Mouse (Mus musculus) CD4-positive, CD25-positive, alpha-beta regulatory T cell, adult 4 months (primary cell): ENCODE results near the gene 4930558C23Rik. TPM values are rescaled to one million over a fixed set of nuclear protein-coding genes. Genes with fewer than 3 reads are reported as not detected.
"Not testable (repeated sequence)": the region's sequence is repeated elsewhere in the genome, so short reads cannot be mapped to it uniquely, and the experiment has no call there.

ENCODE experiments used
- ATAC-seq: one replicate; pipeline ENCODE4 v1.8.0; 2017
- polyA plus RNA-seq, 2 experiments: library from polyadenylated mRNA; unstranded; fragments of 100-300 nt; shearing (Covaris generic); gene quantifications; one replicate each; pipeline ENCODE4 v1.2.1; 2017

The 4930558C23Rik gene
- polyA plus RNA-seq, 2 experiments from 2014 or later = not detected

DNA sequence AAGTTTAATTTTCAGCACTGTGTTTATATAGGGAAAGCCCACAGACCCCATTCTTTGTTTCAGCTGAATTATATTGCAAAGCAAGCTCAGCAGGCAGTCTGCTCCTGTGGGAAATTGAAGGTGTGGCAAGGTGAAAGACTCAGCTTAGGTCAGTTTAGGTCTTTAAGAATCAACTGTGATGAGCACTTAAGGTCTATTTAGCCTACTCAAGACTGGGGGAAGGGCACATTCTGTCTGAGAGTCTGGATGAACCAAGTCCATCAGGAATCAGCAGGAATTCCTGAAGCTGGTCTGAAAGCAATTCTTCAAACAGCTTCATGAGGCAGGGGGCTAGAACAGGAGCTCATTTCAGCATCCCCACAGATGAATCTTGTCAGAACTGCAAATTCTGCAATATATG, 32.5 kb downstream of the 4930558C23Rik start:
- no peak for ATAC-seq

DNA sequence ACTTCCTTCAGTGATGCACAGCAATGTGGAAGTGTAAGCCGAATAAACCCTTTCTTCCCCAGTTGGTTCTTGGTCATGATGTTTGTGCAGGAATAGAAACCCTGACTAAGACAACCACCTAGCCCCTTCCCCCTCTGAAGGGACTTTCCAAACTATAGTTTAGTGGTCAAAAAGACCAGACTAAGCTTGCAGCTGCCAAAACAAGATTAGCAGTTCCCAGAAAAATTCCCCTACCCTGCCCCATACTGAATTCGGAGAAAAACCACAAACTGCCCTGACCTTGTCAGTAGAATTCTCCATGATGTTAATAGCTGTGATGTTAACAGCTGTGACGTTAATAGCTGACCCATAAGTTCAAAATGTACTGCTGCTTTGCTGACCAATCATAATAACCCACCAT, 42.4 kb downstream of the 4930558C23Rik start:
- not testable (repeated sequence) for ATAC-seq

DNA sequence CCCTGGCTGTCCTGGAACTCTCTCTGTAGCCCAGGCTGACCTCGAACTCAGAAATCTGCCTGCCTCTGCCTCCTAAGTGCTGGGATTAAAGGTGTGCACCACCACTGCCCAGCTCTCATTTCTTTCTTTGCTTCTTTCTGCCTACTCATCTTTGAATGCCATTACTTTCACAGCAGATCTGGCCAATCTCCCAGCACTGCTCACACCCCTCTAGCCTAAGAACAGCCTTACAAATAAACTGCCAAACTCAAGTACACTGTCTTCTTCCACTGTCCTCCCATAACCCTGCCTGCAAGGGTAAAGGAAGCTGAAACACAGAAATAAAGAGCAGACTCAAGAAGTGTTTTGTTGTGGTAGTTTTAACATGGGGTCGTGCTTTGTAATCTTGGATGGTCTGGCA, 44.9 kb downstream of the 4930558C23Rik start:
- ATAC-seq = no peak

DNA sequence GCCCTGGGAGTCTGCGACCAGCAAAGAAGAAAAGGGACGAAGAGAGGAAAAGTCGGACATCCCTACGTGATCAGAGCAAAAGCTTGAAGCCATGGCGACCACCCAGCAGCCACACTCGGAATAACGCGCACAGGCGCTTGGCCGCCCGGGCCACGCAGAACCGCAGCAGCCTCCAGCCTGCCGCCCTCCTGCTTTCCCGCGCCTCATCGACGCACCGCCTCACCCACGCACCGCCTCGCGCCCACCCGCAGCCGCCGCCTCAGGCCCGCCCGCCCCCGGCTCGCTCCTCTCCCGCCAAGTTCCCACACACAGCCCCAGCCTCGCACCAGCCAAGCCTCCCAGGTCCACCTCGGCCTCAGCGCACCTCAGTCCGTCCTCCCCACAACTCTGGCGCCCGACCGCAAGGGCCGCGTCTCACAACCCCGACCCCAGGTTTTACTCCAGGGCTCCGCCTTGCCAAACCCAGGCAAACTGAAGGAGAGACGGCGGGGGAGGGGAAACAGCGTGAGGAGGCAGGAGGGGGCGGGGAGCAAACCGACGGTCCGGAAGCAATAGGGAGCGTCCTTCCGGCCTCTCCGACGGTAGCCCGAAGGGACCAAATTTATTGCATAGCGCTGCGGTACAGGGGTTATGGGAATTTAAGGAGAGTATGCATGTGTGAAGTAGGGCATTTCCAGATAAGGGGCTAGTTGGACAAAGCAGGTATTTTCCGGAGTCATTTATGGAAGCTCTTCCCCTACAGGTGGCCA, 45.8 kb downstream of the 4930558C23Rik start, which contains the start of gene Setdb1:
Gene Setdb1 (minus strand): TSS at position 502 of the 749 bp plus-strand sequence.
- ATAC-seq = peak; percentile 92

DNA sequence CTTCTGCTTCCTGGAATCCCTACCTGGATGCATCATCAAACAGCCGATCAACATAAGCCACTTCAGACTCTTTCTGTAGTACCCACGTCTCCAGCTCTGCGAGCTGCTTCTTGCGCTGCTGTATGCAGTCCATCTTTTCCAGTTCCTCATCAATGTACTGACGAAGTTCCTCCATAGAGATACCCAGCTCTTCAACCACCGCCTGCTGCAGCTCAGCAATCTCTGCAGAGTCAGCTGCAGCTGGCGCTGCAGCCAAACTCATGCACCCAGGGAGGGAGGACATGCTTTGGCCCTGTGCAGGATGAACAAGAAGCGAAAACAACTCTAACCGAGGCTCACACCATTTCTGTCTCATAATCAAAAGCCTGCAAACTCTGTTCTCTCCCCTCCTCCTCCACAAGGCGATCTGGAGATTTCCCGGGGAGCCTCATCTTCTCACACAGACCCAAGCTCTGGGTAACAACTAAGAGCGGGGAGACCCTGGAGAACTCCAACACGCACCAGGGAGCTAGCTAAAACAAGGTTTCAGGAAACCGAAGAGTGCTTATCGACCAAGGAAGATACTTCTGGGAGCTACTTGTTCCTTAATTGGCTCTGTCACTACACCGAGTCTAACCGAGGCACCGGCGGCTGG, 46.6 kb downstream of the 4930558C23Rik start:
- not testable (repeated sequence) for ATAC-seq

DNA sequence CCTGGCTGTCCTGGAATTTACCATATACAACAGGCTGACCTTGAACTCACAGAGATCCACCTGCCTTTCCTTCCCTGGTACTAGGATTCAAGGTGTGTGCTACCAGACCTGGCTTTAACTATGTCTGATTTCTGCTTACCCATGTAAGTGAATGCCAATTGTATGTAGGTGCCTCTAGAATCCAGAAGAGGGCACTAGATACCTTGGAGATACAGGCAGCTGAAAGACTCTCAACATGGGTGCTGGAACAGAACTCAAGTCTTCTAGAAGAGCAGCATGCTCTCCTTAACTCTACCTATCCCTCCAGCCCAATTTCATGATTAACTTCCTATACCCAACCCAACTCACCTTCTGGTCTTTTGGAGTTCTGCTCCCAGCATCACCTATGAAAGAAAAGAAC, 53.1 kb downstream of the 4930558C23Rik start:
- peak; percentile 63 for ATAC-seq

DNA sequence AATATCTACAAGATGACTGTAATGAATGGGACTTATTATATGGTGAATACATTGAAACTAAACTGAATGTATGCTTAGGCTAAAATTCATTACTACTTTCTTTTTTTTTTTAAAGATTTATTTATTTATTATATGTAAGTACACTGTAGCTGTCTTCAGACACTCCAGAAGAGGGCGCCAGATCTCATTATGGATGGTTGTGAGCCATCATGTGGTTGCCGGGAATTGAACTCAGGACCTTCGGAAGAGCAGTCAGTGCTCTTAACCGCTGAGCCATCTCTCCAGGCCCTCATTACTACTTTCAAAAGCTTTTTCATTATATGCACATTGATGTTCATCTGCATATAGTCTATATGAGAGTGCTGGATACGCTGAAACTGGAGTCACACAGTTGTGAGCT, 54.3 kb downstream of the 4930558C23Rik start:
- ATAC-seq = not testable (repeated sequence)

DNA sequence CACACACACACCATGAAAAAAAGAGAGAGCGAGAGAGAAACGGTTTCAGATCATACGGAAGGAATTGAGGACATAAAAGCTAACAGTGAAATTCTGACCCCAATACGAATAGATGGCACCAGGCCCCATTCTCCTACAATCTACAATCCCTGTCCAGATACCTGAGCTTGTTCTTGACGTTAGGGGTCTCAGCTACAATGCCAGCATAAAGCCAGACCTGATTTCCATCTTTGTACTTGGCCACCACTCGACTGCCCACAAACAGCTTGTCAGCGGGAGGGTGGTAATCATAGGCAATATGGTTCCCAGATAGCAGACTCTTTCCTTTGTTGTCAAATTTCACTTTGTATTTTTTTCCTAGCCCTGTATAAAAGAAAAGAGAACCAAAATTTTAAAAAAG, 56.2 kb downstream of the 4930558C23Rik start:
- ATAC-seq = no peak

DNA sequence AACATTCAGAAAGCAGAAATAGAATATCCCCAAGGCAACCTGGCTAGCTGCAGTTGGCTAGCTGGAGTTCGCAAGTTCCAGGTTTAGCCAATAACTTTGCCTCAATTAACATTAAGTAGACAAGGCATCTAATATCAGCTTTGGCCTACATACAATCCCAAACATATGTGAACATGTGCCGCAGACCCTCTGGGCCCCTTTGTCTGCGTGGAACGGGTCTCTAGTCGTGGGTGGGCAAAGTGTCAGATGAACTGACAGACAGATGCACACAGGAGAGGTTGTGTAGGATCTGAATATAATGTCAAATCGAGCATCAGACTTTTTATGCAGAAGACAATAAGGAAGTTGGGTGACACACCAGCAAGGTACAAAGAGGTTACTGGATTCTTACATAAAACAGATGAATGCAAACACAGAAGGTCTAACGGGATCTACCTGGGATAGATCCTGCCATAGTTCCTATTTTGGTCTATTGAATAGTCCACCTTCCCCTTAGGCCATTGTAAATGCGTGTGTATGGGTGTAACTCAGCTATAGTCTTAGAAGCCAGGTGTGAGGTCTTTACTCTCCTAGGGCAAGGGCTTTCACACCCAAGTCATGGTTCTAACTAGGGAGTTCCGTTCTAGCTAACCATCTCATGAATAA, 59.2 kb downstream of the 4930558C23Rik start:
- ATAC-seq = not testable (repeated sequence)

DNA sequence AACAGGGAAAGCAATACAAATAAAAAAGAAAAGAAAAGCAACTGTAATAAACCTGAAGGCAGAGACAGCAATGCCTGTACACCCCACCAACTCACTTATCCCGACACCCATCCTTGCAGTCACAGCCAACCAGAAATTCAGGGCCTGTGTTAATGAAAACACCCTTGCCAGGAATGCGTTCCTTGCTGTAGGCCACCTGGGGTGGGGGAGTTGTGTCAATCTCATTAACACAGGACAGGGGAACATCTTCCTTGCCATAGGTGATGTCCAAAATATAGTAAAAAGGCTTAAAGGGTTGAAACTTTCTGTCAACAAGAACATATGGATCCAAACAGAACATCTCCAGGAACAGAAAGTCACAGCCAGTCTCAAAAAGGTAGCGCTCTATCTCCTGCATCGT, 64.4 kb downstream of the 4930558C23Rik start:
- ATAC-seq = no peak

DNA sequence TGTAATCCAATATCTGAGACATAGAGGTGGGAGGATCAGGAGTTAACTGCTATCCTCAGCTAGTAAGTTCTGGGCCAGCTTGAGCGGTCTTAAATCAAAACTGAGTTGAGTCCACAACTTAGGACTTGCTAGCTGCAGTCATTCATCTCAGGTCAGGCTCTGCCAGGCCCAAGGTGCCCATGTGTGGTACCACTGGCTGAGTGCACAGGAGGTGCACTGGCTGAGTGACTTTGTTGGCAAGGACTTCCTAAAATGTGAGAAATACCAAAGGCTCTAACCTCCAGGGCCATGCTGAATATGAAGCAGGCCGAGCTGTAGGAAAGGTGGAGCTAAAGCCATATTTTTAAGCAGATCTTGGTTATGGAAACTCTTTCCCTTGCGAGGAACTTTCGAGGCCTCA, 65.3 kb downstream of the 4930558C23Rik start:
- ATAC-seq = no peak

Other genes with a start within 250 kb of the 4930558C23Rik start
- under 1 TPM in 1 of 2 experiments, not detected in 1; 0.08 TPM for gene Sema6c, start 242.4 kb downstream of the 4930558C23Rik start, polyA plus RNA-seq
- gene Gabpb2, start 184.9 kb downstream of the 4930558C23Rik start, polyA plus RNA-seq = 10 to 100 TPM; 31.0 to 37.1 TPM
- 100 to 1,000 TPM; 218 to 256 TPM for gene Cdc42se1, start 174.1 kb downstream of the 4930558C23Rik start, polyA plus RNA-seq
- gene Mllt11, start 170.7 kb downstream of the 4930558C23Rik start, polyA plus RNA-seq = 10 to 100 TPM; 19.0 to 24.1 TPM
- gene Gm128, start 161.2 kb downstream of the 4930558C23Rik start, polyA plus RNA-seq = 1 to 10 TPM in 1 of 2 experiments, under 1 TPM in 1; 0.65 to 1.1 TPM
- not detected for gene Bnipl, start 151.6 kb downstream of the 4930558C23Rik start, polyA plus RNA-seq
- gene Mindy1, start 121.5 kb downstream of the 4930558C23Rik start, polyA plus RNA-seq = 10 to 100 TPM; 22.1 to 25.3 TPM
- 10 to 100 TPM in 1 of 2 experiments, 1 to 10 TPM in 1; 6.3 to 10.1 TPM for gene Prune1, start 120.8 kb downstream of the 4930558C23Rik start, polyA plus RNA-seq
- gene Anxa9, start 95.7 kb downstream of the 4930558C23Rik start, polyA plus RNA-seq = 1 to 10 TPM in 1 of 2 experiments, under 1 TPM in 1; 0.42 to 1.1 TPM
- gene Cers2, start 88.0 kb downstream of the 4930558C23Rik start, polyA plus RNA-seq = 100 to 1,000 TPM; 168 to 244 TPM
- gene Setdb1, start 45.6 kb downstream of the 4930558C23Rik start, polyA plus RNA-seq = 10 to 100 TPM; 20.2 to 26.6 TPM
- 10 to 100 TPM; 38.3 to 49.0 TPM for gene Arnt, start 31.5 kb upstream of the 4930558C23Rik start, polyA plus RNA-seq
- 1 to 10 TPM in 1 of 2 experiments, not detected in 1; 1.1 TPM for gene Ctsk, start 96.4 kb upstream of the 4930558C23Rik start, polyA plus RNA-seq
- gene Ctss, start 123.9 kb upstream of the 4930558C23Rik start, polyA plus RNA-seq = 100 to 1,000 TPM; 433 to 466 TPM
- not detected for gene Hormad1, start 156.8 kb upstream of the 4930558C23Rik start, polyA plus RNA-seq
- 10 to 100 TPM; 24.6 to 29.6 TPM for gene Golph3l, start 186.1 kb upstream of the 4930558C23Rik start, polyA plus RNA-seq
- 10 to 100 TPM; 81.6 to 97.8 TPM for gene Ensa, start 222.2 kb upstream of the 4930558C23Rik start, polyA plus RNA-seq